In the genomic region with DNA sequence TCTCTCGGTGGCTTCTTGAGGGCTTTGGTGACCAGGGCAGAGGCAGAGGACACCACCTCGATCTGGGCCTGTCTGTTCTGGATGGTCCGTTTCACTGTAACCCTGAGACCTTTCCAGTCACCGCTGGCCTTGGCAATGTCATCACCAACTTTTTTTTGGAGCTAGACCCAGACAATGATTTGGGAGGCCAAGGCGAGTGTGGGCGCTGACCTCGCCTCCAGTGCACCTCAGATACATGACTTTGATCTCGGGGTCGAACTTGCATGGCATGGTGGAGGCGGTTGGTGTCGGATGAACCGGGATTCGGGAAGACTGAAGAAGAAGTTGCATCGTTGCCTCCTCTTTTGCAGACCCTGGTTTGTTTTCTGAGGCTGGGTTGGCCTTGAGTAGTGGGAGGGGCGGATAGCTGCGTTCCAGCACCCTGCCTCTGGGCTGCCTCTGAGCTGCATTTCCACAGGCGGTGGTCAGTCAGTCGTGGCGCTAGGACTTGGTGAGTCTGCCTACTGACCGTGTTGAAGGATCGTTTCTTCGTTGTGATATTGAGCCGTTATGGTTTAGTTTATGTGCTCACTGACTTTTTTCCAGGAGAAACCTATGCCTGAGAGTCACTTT, we compare ENCODE assay signal across 8 mouse cellular contexts. TPM values are rescaled to one million over a fixed set of nuclear protein-coding genes. Genes with fewer than 3 reads are reported as not detected.
A peak's percentile ranks its signal among the peaks of the same experiment; 100 is the strongest.
DNase-seq lines count a peak whose midpoint lies in the region; ATAC-seq and TF ChIP-seq lines count a peak whose summit lies in the region.
"Had no signal": no experiment of that assay in that cellular context is flagged by ENCODE, and none has a peak within 500 bp of the region (broad histone marks: within the 10 kb centered on the region; RNA-seq: fewer than 3 reads in every experiment).

No protein-coding gene starts in this region.

- peaks cover 34% of the 10 kb centered on the region for H3K4me1 ChIP-seq in kidney, embryonic 14.5 days (ENCODE audit: control insufficient read depth, insufficient read depth, low read length)
- peaks cover 18% of the 10 kb centered on the region for H3K4me1 ChIP-seq in kidney, adult 2 months (ENCODE audit: control insufficient read depth, insufficient read depth, low read length)
- H3K4me1 ChIP-seq in E14TG2a.4 (replicated peaks; ENCODE audit: low read depth, low read length): peaks cover 90% of the 10 kb centered on the region
- H3K4me1 ChIP-seq in heart, embryonic 14.5 days (ENCODE audit: control insufficient read depth in 2 of 2, insufficient read depth in 2 of 2, low read length in 2 of 2): peaks cover 44 to 57% of the 10 kb centered on the region in 2 experiments

- H3K36me3 ChIP-seq in kidney, embryonic 14.5 days (ENCODE audit: control insufficient read depth, insufficient read depth, low read length): peaks cover 3% of the 10 kb centered on the region; the same call in 1 of the 2 replicates
- H3K36me3 ChIP-seq in kidney, adult 2 months (ENCODE audit: control insufficient read depth, insufficient read depth, low read length): no peaks in the 10 kb centered on the region
- H3K36me3 ChIP-seq in E14TG2a.4 (ENCODE audit: insufficient read depth, low read length): peaks cover 35% of the 10 kb centered on the region
- peaks cover 11% of the 10 kb centered on the region; the same call in 1 of the 2 replicates for H3K36me3 ChIP-seq in heart, embryonic 14.5 days (ENCODE audit: control insufficient read depth, insufficient read depth, low read length)

- H3K27ac ChIP-seq in kidney, embryonic 14.5 days (ENCODE audit: low read depth, low read length): peak overlapping the region; percentile 83; the same call in 1 of the 2 replicates
- no peak overlapping the region for H3K27ac ChIP-seq in kidney, adult 2 months (ENCODE audit: insufficient read depth, low read depth, low read length)
- peak overlapping the region; percentile 3 to 81; a peak in 3 of 4 replicates for H3K27ac ChIP-seq in heart, embryonic 14.5 days (replicated peaks in 1 of 2; ENCODE audit: control insufficient read depth in 1 of 2, insufficient read depth in 1 of 2, low read depth in 2 of 2, low read length in 2 of 2)

- no peaks in the 10 kb centered on the region for H3K27me3 ChIP-seq in kidney, embryonic 14.5 days (ENCODE audit: control insufficient read depth, insufficient read depth, low read length)
- no peaks in the 10 kb centered on the region for H3K27me3 ChIP-seq in kidney, adult 2 months (replicated peaks; ENCODE audit: control insufficient read depth, insufficient read depth, low read length)
- H3K27me3 ChIP-seq in E14TG2a.4 (ENCODE audit: insufficient read depth, low read length): no peaks in the 10 kb centered on the region
- no peaks in the 10 kb centered on the region for H3K27me3 ChIP-seq in heart, embryonic 14.5 days (ENCODE audit: control insufficient read depth, insufficient read depth, low read length)

- H3K4me3 ChIP-seq in kidney, embryonic 14.5 days (ENCODE audit: low read length): peak overlapping the region; percentile 9
- H3K4me3 ChIP-seq in kidney, adult 2 months (ENCODE audit: insufficient read depth, low read depth, low read length): no peak overlapping the region
- H3K4me3 ChIP-seq in E14TG2a.4 (replicated peaks; ENCODE audit: low read length): peak overlapping the region; percentile 37
- H3K4me3 ChIP-seq in heart, embryonic 14.5 days (ENCODE audit: control insufficient read depth in 1 of 2, insufficient read depth in 1 of 2, low read depth in 1 of 2, low read length in 2 of 2): no peak overlapping the region

- 0 out of 2 replicates have a peak overlapping the region, but pooled peaks have one; percentile 31 for H3K9ac ChIP-seq in kidney, embryonic 14.5 days (ENCODE audit: low read depth, low read length)
- peak overlapping the region; percentile 38; the same call in 1 of the 2 replicates for H3K9ac ChIP-seq in heart, embryonic 14.5 days (ENCODE audit: low read length)

- WGBS in kidney, embryonic 14.5 days: 32% methylated on average over 23 of the region's 23 CpGs
- 39% methylated on average over 23 of the region's 23 CpGs for WGBS in kidney, adult 2 months
- WGBS in heart, embryonic 14.5 days: 59% methylated on average over 23 of the region's 23 CpGs

- DNase-seq in kidney, adult 2 months: no peak
- peak; percentile 84 for DNase-seq in adrenal gland, adult 8-10 months
- DNase-seq in spleen, postnatal 4 days (ENCODE audit: low spot score in 2 of 2): no peak
- no peak for DNase-seq in urinary bladder, postnatal 36 days (ENCODE audit: low spot score in 2 of 2)
- DNase-seq: thymus, postnatal 14 days had no signal

- TF ChIP-seq POLR2A in kidney, adult 2 months (IDR thresholded peaks at IDR 0.05; ENCODE audit: low read depth, low read length): no peak

- no peaks in the 10 kb centered on the region for H3K9me3 ChIP-seq in kidney, embryonic 14.5 days (ENCODE audit: control insufficient read depth, low read length)
- no peaks in the 10 kb centered on the region for H3K9me3 ChIP-seq in E14TG2a.4 (ENCODE audit: low read length)
- no peaks in the 10 kb centered on the region for H3K9me3 ChIP-seq in heart, embryonic 14.5 days (ENCODE audit: control insufficient read depth, low read length)

- ATAC-seq in kidney, embryonic 14.5 days (ENCODE audit: low FRiP score, low TSS enrichment): peak; percentile 72
- no peak for ATAC-seq in heart, embryonic 14.5 days (ENCODE audit: insufficient number of reproducible peaks, insufficient read depth, low FRiP score, low read depth)

- peak overlapping the region; percentile 39 for H3K4me2 ChIP-seq in kidney, embryonic 14.5 days (replicated peaks; ENCODE audit: low read depth, low read length)
- H3K4me2 ChIP-seq in heart, embryonic 14.5 days (ENCODE audit: low read length): peak overlapping the region; percentile 38

- TF ChIP-seq CTCF in kidney, adult 2 months (conservative IDR thresholded peaks at IDR 0.05; ENCODE audit: insufficient read depth, insufficient read length, low read depth, low read length): no peak
- no peak for TF ChIP-seq CTCF in E14TG2a.4 (conservative IDR thresholded peaks at IDR 0.05; ENCODE audit: low read length)

RNA-seq across cellular contexts. Expression of a gene that starts 19.9 kb away (rescaled TPM):
- polyA plus RNA-seq in kidney, embryonic 14.5 days (2014; fragmentation: Nextera tagmentation; extraction: Ambion mirVana): 30.2 and 36.5 TPM in 2 replicates
- 49.1 and 52.2 TPM in 2 replicates for polyA plus RNA-seq in kidney, adult 2 months (2012; rRNA removed)
- 100 to 1,000 TPM; 138 to 170 (median 166) TPM for total RNA-seq in adrenal gland, adult 8-10 months (2022)
- polyA plus RNA-seq in heart, embryonic 14.5 days (2014; fragmentation: Nextera tagmentation; extraction: Ambion mirVana): 33.2 and 34.2 TPM in 2 replicates

Comparison
In these comparisons a context has a peak if more than half of its experiments do, and no peak if none do; other contexts are left out.
1. H3K4me3 ChIP-seq: peak in kidney, embryonic 14.5 days (single experiment) and E14TG2a.4 (single experiment); none in kidney, adult 2 months (single experiment) and heart, embryonic 14.5 days (0 of 2).